Mouse (Mus musculus) kidney, embryonic 15.5 days (tissue): Measurements from ENCODE around the gene Zfp706. TPM values are rescaled to one million over a fixed set of nuclear protein-coding genes. Genes with fewer than 3 reads are reported as not detected.

Experiments
- ATAC-seq: fragments of 200-750 bp; cut with Nextera tagmentation; replicated peaks from 2 replicates; pipeline ENCODE4 v1.8.0; 2017; ENCODE audit warnings: moderate TSS enrichment; ENCODE audit not compliant: low FRiP score
- H3K27ac ChIP-seq: fragments of 300-500 bp; sonication (generic); 2 replicates; pipeline ENCODE4 v1.5.1; 2015; ENCODE audit warnings: mild to moderate bottlenecking, inconsistent platforms
- H3K27me3 ChIP-seq: fragments of 300-500 bp; sonication (generic); 2 replicates; pipeline ENCODE4 v1.6.1; 2015; ENCODE audit warnings: inconsistent platforms
- H3K36me3 ChIP-seq: fragments of 300-500 bp; sonication (generic); 2 replicates; pipeline ENCODE4 v1.6.1; 2015; ENCODE audit warnings: inconsistent platforms
- H3K4me1 ChIP-seq: fragments of 300-500 bp; sonication (generic); 2 replicates; pipeline ENCODE4 v1.6.1; 2015; ENCODE audit warnings: inconsistent platforms
- H3K4me2 ChIP-seq: fragments of 300-500 bp; sonication (generic); 2 replicates; pipeline ENCODE4 v1.6.1; 2015; ENCODE audit warnings: moderate library complexity, mild to moderate bottlenecking, inconsistent platforms
- H3K4me3 ChIP-seq: fragments of 300-500 bp; sonication (generic); replicated peaks from 2 replicates; pipeline ENCODE4 v1.5.1; 2015; ENCODE audit warnings: mild to moderate bottlenecking, inconsistent platforms
- H3K9ac ChIP-seq: fragments of 300-500 bp; sonication (generic); 2 replicates; pipeline ENCODE4 v1.6.1; 2015; ENCODE audit warnings: mild to moderate bottlenecking, inconsistent platforms
- H3K9me3 ChIP-seq: fragments of 300-500 bp; sonication (generic); replicated peaks from 2 replicates; pipeline ENCODE4 v1.6.1; 2016; ENCODE audit warnings: inconsistent platforms
- WGBS: fragments of 180-500 bp; shearing (Covaris S2); methylation state at CpG from one replicate; pipeline ENCODE4 v1.1.7; 2015; ENCODE audit warnings: mixed read lengths; 5-methylcytosine and 5-hydroxymethylcytosine counted together
- polyA plus RNA-seq: library from polyadenylated mRNA; unstranded; fragments of >200 nt; fragmentation: Nextera tagmentation; extraction: Ambion mirVana; gene quantifications from 2 replicates; pipeline ENCODE4 v1.2.1, GENCODE M21; 2015

Gene Zfp706
- polyA plus RNA-seq, 1 experiment from 2014 or later: 428 TPM

GRCm38 (mm10) chr15:36960010-36960875, 47.3 kb downstream of the Zfp706 start:
- Histone ChIP-seq H3K36me3 (no peaks in the 10 kb centered on the region), H3K4me3 (no peak overlapping the region), H3K4me2 (peak overlapping the region; percentile 43), H3K27ac (no peak overlapping the region), H3K9ac (no peak overlapping the region), H3K4me1 (peaks cover 4% of the 10 kb centered on the region), H3K27me3 (peaks cover 2% of the 10 kb centered on the region; the same call in 1 of the 2 replicates), H3K9me3 (no peaks in the 10 kb centered on the region)
- WGBS: 55% methylated on average over 17 of the region's 17 CpGs
- ATAC-seq: peak; percentile 52; the same call in 1 of the 2 replicates

- 87% methylated on average over 3 of the region's 3 CpGs for WGBS
- Histone ChIP-seq H3K36me3 (no peaks in the 10 kb centered on the region), H3K4me2 (no peak overlapping the region), H3K27me3 (peaks cover 10% of the 10 kb centered on the region), H3K27ac (no peak overlapping the region), H3K9ac (no peak overlapping the region), H3K9me3 (no peaks in the 10 kb centered on the region), H3K4me3 (no peak overlapping the region), H3K4me1 (peaks cover 4% of the 10 kb centered on the region)
- no peak for ATAC-seq
Observed at GRCm38 (mm10) chr15:36956221-36956620, 51.4 kb downstream of the Zfp706 start.

GRCm38 (mm10) chr15:36950258-36950657, 57.3 kb downstream of the Zfp706 start:
- H3K27me3 ChIP-seq: peaks cover 8% of the 10 kb centered on the region
- no peak overlapping the region for H3K27ac ChIP-seq
- 85% methylated on average over 2 of the region's 2 CpGs for WGBS

GRCm38 (mm10) chr15:36948866-36949546, 58.6 kb downstream of the Zfp706 start:
- H3K4me3 ChIP-seq: no peak overlapping the region
- H3K9me3 ChIP-seq: no peaks in the 10 kb centered on the region
- ATAC-seq: no peak
- H3K27ac ChIP-seq: no peak overlapping the region
- H3K36me3 ChIP-seq: no peaks in the 10 kb centered on the region
- no peak overlapping the region for H3K9ac ChIP-seq
- H3K4me2 ChIP-seq: no peak overlapping the region
- no peaks in the 10 kb centered on the region for H3K27me3 ChIP-seq
- H3K4me1 ChIP-seq: no peaks in the 10 kb centered on the region
- WGBS: 75% methylated on average over 22 of the region's 22 CpGs

More at GRCm38 (mm10) chr15:36950258-36950657, 57.3 kb downstream of the Zfp706 start:
- no peak for ATAC-seq
- Histone ChIP-seq H3K9me3 (no peaks in the 10 kb centered on the region), H3K9ac (no peak overlapping the region), H3K4me2 (no peak overlapping the region), H3K4me3 (no peak overlapping the region), H3K4me1 (no peaks in the 10 kb centered on the region), H3K36me3 (no peaks in the 10 kb centered on the region)
